Mouse (Mus musculus) hindbrain, embryonic 11.5 days (tissue): Measurements from ENCODE around the gene Ccdc162. TPM values are rescaled to one million over a fixed set of nuclear protein-coding genes. Genes with fewer than 3 reads are reported as not detected.
"Not testable (repeated sequence)": the region's sequence is repeated elsewhere in the genome, so short reads cannot be mapped to it uniquely, and the experiment has no call there.

ENCODE experiments used
- ATAC-seq: fragments of 200-750 bp; cut with Nextera tagmentation; 2 replicates; pipeline ENCODE4 v1.8.0; 2017; ENCODE audit warnings: mild to moderate bottlenecking, moderate TSS enrichment, moderate library complexity; ENCODE audit not compliant: low FRiP score
- DNase-seq: peaks from one replicate; pipeline ENCODE4 v3.0.0-alpha.2; 2015; ENCODE audit warnings: low spot score
- H3K27ac ChIP-seq: fragments of 300-500 bp; sonication (generic); 2 replicates; pipeline ENCODE4 v1.5.1; 2014; ENCODE audit warnings: mild to moderate bottlenecking, low read depth, low read length
- H3K27me3 ChIP-seq: fragments of 300-500 bp; sonication (generic); 2 replicates; pipeline ENCODE4 v1.6.1; 2014; ENCODE audit warnings: mild to moderate bottlenecking, low read length, moderate library complexity, mixed read lengths; ENCODE audit not compliant: control insufficient read depth, insufficient read depth
- H3K36me3 ChIP-seq: fragments of 300-500 bp; sonication (generic); 2 replicates; pipeline ENCODE4 v1.6.1; 2014; ENCODE audit warnings: mild to moderate bottlenecking, low read length, moderate library complexity, mixed read lengths; ENCODE audit not compliant: control insufficient read depth, insufficient read depth
- H3K4me1 ChIP-seq: fragments of 300-500 bp; sonication (generic); replicated peaks from 2 replicates; pipeline ENCODE4 v1.6.1; 2014; ENCODE audit warnings: low read length, mixed read lengths; ENCODE audit not compliant: control insufficient read depth, insufficient read depth
- H3K4me2 ChIP-seq: fragments of 300-500 bp; sonication (generic); replicated peaks from 2 replicates; pipeline ENCODE4 v1.6.1; 2014; ENCODE audit warnings: mild to moderate bottlenecking, low read depth, low read length
- H3K4me3 ChIP-seq: fragments of 300-500 bp; sonication (generic); 2 replicates; pipeline ENCODE4 v1.5.1; 2014; ENCODE audit warnings: low read depth, low read length
- H3K9ac ChIP-seq: fragments of 300-500 bp; sonication (generic); 2 replicates; pipeline ENCODE4 v1.6.1; 2014; ENCODE audit warnings: low read depth, low read length
- H3K9me3 ChIP-seq: fragments of 300-500 bp; sonication (generic); 2 replicates; pipeline ENCODE4 v1.6.1; 2016; ENCODE audit warnings: low read length; ENCODE audit not compliant: control insufficient read depth
- whole genome bisulfite sequencing: fragments of 180-500 bp; shearing (Covaris S2); extraction: QIAGEN DNeasy Blood & Tissue Kit; methylation state at CpG from one replicate; pipeline ENCODE4 v1.1.7; 2014; 5-methylcytosine and 5-hydroxymethylcytosine counted together
- polyA plus RNA-seq: library from polyadenylated mRNA; unstranded; fragments of >200 nt; fragmentation: Nextera tagmentation; extraction: Ambion mirVana; gene quantifications from 2 replicates; pipeline ENCODE4 v1.2.1, GENCODE M21; 2014

The Ccdc162 gene
- polyA plus RNA-seq, 1 experiment from 2014 or later, result 0.74 TPM

DNA sequence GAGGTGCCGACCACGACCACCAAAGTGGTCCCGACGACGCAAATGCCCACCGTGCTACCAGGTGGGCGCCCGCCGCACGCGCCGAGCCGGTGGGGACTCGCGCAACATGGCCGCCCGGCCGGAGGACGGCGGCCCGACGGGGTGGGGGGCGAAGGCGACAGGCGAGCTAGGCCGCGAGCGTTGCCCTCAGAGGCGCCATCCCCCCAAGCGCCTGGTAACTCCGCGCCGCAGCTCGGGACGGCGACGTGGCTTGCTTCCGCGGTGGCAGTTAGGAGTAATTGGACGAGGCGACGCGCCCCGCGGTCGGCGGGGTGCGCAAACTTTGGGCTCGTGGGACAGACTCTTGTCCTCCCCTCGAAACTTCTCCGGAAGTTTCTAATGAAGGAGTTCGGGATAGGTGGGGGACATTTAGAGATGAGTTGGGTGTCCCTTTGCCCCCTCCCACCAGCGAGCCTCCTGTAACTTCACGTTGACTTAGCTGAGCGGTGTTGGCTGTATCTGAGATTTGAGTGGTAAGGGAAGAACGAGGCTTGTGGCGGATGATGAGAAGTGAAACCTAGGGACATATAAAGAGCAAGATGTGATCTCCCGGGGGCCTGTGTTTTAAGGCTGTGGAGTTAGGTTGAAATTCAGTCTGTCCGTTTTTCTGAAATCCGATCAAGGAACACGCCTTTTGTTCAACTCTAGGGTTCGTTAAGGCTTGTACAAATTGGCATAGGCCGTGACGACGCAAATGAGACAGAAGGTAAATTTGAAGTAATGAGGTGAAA is 196.6 kb downstream of the Ccdc162 start:
- WGBS, result under 1% methylated on average over 52 of the region's 65 CpGs
- Histone ChIP-seq H3K27ac (peak overlapping the region; percentile 87), H3K4me2 (peak overlapping the region; percentile 61), H3K27me3 (no peaks in the 10 kb centered on the region), H3K4me1 (no peaks in the 10 kb centered on the region; the same call in 1 of the 2 replicates), H3K36me3 (no peaks in the 10 kb centered on the region), H3K4me3 (peak overlapping the region; percentile 93), H3K9me3 (no peaks in the 10 kb centered on the region), H3K9ac (peak overlapping the region; percentile 73)
- peak; percentile 8; the same call in 1 of the 2 replicates for ATAC-seq
- no peak for DNase-seq

DNA sequence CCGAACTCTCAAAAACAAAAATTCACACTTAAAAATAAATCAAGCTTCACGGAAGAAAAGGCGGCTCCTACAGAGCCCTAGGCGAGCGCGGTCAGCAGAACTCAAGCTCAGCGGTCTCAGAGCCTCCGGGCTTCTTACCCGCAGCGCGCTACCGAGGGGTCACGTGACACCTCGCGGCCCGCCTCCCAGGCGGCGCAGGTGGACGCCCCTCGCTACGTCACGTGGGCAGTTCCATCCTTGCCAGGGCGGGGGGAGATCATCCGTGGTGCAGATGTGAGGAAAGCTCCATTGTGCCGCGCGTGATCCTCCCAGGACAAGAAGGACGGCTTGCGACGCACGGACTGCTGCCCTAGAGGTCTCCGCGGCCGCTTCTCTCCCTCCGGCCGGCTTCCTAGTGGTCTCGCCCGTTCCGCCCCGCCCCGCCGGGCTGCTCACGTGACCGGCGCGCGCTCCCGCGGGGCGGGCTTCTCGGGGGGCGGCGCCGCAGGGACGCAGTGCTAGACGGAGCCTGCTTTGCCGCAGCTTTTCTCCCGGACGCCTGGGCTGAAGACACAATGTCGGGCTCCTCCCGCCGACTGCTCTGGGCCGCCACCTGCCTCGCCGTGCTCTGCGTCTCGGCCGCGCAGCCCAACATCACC is 197.3 kb downstream of the Ccdc162 start, which contains the start of gene Cd164:
Cd164 (plus strand) TSS at position 434 of the 638 bp plus-strand sequence.
- Histone ChIP-seq H3K4me1 (no peaks in the 10 kb centered on the region; the same call in 1 of the 2 replicates), H3K36me3 (no peaks in the 10 kb centered on the region), H3K27ac (peak within 1 kb of the TSS; percentile 87), H3K9ac (peak within 1 kb of the TSS; percentile 73), H3K4me2 (peak within 1 kb of the TSS; percentile 61), H3K27me3 (no peaks in the 10 kb centered on the region), H3K4me3 (peak within 1 kb of the TSS; percentile 93), H3K9me3 (no peaks in the 10 kb centered on the region)
- DNase-seq (peak; percentile 96), ATAC-seq (peak; percentile 95)
- under 1% methylated on average over 59 of the region's 69 CpGs for WGBS

DNA sequence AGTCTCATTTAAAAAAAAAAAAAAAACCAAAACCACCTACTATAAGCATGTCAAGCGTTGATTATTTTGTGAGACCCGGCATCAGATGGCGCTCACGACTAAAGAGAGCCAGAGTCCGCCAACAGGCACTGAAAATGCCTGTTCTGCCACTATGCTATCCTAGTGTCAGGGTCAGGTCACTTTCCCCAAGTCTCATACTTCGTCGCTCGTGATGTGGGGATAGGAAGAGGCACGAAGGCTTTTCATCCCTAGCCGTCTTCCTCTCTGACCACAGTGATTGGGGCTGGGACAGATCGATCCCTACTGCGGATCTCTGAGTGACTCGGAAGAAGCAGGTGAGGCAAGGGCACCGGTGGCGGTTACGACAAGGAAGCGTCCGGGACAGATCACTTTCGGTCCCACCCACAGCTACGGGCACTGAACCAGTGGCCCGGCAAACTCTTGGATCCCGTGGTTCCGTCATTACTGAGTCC is 197.9 kb downstream of the Ccdc162 start:
- ATAC-seq (peak; percentile 75), DNase-seq (peak; percentile 73)
- peak overlapping the region; percentile 93 for H3K4me3 ChIP-seq
- peak overlapping the region; percentile 73 for H3K9ac ChIP-seq
- H3K4me1 ChIP-seq, result no peaks in the 10 kb centered on the region; the same call in 1 of the 2 replicates
- under 1% methylated on average over 23 of the region's 23 CpGs for WGBS
- H3K9me3 ChIP-seq, result no peaks in the 10 kb centered on the region
- H3K4me2 ChIP-seq, result peak overlapping the region; percentile 61
- H3K27ac ChIP-seq, result peak overlapping the region; percentile 87
- no peaks in the 10 kb centered on the region for H3K36me3 ChIP-seq
- no peaks in the 10 kb centered on the region for H3K27me3 ChIP-seq

DNA sequence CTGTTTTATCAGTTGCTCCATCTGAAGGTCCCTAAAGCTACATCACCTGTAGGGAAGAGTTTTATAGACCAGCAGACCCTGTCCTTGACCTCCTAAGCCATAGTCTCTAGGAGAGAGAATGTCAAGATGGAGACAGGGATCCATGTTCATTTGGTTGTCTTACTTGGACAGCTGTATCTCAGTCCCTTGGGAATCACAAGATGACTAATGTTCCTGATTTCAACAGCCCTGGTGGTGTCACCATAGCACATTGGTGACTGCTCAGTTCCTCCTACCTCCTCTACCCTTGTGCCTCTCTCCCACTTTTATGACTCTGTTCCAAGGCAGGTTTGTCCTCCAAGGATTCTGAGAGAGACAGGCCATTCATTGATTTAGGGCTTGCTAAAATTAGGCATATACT is 201.5 kb downstream of the Ccdc162 start:
- no peak overlapping the region for H3K27ac ChIP-seq
- no peaks in the 10 kb centered on the region for H3K9me3 ChIP-seq
- H3K4me3 ChIP-seq, result no peak overlapping the region
- DNase-seq, result no peak
- H3K27me3 ChIP-seq, result no peaks in the 10 kb centered on the region
- ATAC-seq, result no peak
- no peaks in the 10 kb centered on the region for H3K4me1 ChIP-seq
- no peak overlapping the region for H3K4me2 ChIP-seq
- H3K36me3 ChIP-seq, result no peaks in the 10 kb centered on the region
- H3K9ac ChIP-seq, result no peak overlapping the region

DNA sequence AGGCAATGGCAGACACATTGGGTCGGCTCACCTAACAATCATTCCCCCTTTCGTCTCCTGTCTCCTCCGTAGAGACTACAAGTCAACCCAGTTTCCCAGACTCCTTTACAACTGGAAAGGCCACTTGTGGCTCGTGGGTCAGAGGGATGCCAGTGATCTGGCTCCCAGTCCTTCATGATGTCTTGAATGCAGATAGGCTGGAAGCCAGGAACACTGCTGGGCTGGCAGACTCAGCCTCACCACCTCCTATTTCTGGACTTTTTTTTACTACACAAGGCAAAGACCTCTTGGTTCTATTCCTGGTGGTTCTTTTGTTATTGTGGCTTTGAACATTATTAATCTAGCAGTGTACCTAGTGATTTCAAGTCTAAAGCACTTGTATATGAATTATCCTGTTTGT is 202.1 kb downstream of the Ccdc162 start:
- DNase-seq, result no peak
- no peaks in the 10 kb centered on the region for H3K9me3 ChIP-seq
- H3K4me2 ChIP-seq, result no peak overlapping the region
- ATAC-seq, result no peak
- H3K9ac ChIP-seq, result no peak overlapping the region
- WGBS, result 75% methylated on average over 4 of the region's 4 CpGs
- no peak overlapping the region for H3K27ac ChIP-seq
- no peak overlapping the region for H3K4me3 ChIP-seq
- no peaks in the 10 kb centered on the region for H3K36me3 ChIP-seq
- H3K27me3 ChIP-seq, result no peaks in the 10 kb centered on the region
- H3K4me1 ChIP-seq, result no peaks in the 10 kb centered on the region

DNA sequence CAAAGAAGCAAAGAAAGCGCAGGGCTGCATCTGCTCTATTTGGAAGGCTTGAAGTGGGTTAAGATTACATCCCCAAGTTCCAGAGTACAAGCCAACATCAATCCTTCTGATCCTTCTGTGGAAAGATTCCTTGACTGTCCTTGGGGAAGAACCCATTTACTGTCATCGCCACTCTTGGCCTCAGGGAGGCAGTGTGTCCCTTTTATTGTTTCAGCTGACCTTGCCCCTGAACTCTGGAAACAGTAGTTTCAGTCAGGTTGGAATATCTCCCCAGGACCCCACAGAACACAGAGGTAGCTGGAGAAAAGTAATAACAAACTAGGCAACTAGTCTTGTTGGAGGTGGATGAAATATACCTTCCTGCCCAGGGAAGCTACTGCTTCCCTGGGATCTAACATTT is 207.3 kb downstream of the Ccdc162 start:
- Histone ChIP-seq H3K4me2 (no peak overlapping the region), H3K9me3 (no peaks in the 10 kb centered on the region), H3K9ac (no peak overlapping the region), H3K4me1 (no peaks in the 10 kb centered on the region), H3K4me3 (no peak overlapping the region), H3K36me3 (no peaks in the 10 kb centered on the region), H3K27ac (no peak overlapping the region), H3K27me3 (no peaks in the 10 kb centered on the region)
- 40% methylated on average over 2 of the region's 2 CpGs for WGBS
- DNase-seq, result peak; percentile 33
- no peak for ATAC-seq

DNA sequence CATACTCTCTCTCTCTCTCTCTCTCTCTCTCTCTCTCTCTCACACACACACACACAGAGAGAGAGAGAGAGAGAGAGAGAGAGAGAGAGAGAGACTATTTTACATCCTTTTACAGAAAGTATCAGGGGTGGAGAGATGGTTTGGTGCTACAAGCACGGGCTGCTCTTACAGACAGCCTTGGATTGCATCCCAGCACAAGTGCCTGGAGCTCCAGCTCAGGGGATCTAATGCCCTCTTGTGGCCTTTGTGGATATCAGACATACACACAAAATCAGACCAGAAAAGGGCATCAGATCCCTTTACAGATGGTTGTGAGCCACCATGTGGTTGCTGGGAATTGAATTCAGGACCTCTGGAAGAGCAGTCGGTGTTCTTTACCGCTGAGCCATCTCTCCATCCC is 211.0 kb downstream of the Ccdc162 start:
- H3K36me3 ChIP-seq, H3K9me3 ChIP-seq, H3K4me3 ChIP-seq, H3K27ac ChIP-seq, H3K9ac ChIP-seq, H3K4me2 ChIP-seq, H3K27me3 ChIP-seq, H3K4me1 ChIP-seq: not testable (repeated sequence)
- WGBS, result 6% methylated on average over 3 of the region's 3 CpGs
- ATAC-seq, result 0 out of 2 replicates have a peak, but pooled peaks have one; percentile 40
- peak; percentile 79 for DNase-seq

DNA sequence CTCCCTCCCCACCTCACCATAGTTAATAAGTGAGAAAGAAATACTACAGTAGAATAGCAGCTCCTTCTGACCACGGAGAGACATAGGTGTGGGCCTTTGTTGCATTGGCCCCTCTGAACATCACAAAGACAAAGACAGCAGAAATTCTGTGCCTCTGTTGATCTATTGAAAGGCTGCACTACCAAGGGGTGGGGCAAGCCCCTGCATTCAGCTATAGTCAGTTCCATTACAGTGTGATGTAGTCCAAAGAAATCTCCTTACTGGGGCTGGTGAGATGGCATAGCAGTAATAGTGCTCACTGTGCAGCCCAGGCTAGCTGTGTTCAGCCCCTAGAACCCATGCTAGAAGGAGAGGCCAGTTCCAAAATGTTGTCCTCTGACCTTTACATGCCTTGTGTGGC is 211.4 kb downstream of the Ccdc162 start:
- Histone ChIP-seq H3K9me3 (no peaks in the 10 kb centered on the region), H3K4me1 (no peaks in the 10 kb centered on the region), H3K36me3 (no peaks in the 10 kb centered on the region), H3K9ac (no peak overlapping the region), H3K4me2 (no peak overlapping the region), H3K4me3 (no peak overlapping the region), H3K27me3 (no peaks in the 10 kb centered on the region), H3K27ac (no peak overlapping the region)
- ATAC-seq, result peak; percentile 17; the same call in 1 of the 2 replicates
- DNase-seq, result no peak
- WGBS, result 100% methylated on average over 1 of the region's 1 CpGs
